Mouse (Mus musculus) embryonic facial prominence, embryonic 15.5 days (tissue): ENCODE data around the gene Tspan14. TPM values are rescaled to one million over a fixed set of nuclear protein-coding genes. Genes with fewer than 3 reads are reported as not detected.

Experiments
- ATAC-seq: fragments of 200-750 bp; cut with Nextera tagmentation; 2 replicates; pipeline ENCODE4 v1.8.0; 2017; ENCODE audit warnings: low read depth, moderate TSS enrichment; ENCODE audit not compliant: insufficient number of reproducible peaks, low FRiP score, low TSS enrichment
- H3K27ac ChIP-seq: fragments of 300-500 bp; sonication (generic); replicated peaks from 2 replicates; pipeline ENCODE4 v1.5.1; 2015; ENCODE audit warnings: mild to moderate bottlenecking, inconsistent platforms
- H3K27me3 ChIP-seq: fragments of 300-500 bp; sonication (generic); 2 replicates; pipeline ENCODE4 v1.6.1; 2015; ENCODE audit warnings: inconsistent platforms
- H3K36me3 ChIP-seq: fragments of 300-500 bp; sonication (generic); 2 replicates; pipeline ENCODE4 v1.6.1; 2015; ENCODE audit warnings: mild to moderate bottlenecking, inconsistent platforms
- H3K4me1 ChIP-seq: fragments of 300-500 bp; sonication (generic); 2 replicates; pipeline ENCODE4 v1.6.1; 2015; ENCODE audit warnings: inconsistent platforms
- H3K4me2 ChIP-seq: fragments of 300-500 bp; sonication (generic); replicated peaks from 2 replicates; pipeline ENCODE4 v1.6.1; 2015; ENCODE audit warnings: mild to moderate bottlenecking, inconsistent platforms
- H3K4me3 ChIP-seq: fragments of 300-500 bp; sonication (generic); replicated peaks from 2 replicates; pipeline ENCODE4 v1.5.1; 2015; ENCODE audit warnings: mild to moderate bottlenecking, inconsistent platforms
- H3K9ac ChIP-seq: fragments of 300-500 bp; sonication (generic); 2 replicates; pipeline ENCODE4 v1.6.1; 2015; ENCODE audit warnings: inconsistent platforms
- H3K9me3 ChIP-seq: fragments of 300-500 bp; sonication (generic); replicated peaks from 2 replicates; pipeline ENCODE4 v1.6.1; 2016; ENCODE audit warnings: inconsistent platforms
- WGBS: fragments of 180-500 bp; shearing (Covaris S2); methylation state at CpG from one replicate; pipeline ENCODE4 v1.1.7; 2015; 5-methylcytosine and 5-hydroxymethylcytosine counted together
- polyA plus RNA-seq: library from polyadenylated mRNA; unstranded; fragments of >200 nt; fragmentation: Nextera tagmentation; extraction: Ambion mirVana; gene quantifications from 2 replicates; pipeline ENCODE4 v1.2.1, GENCODE M21; 2015

Gene Tspan14
- polyA plus RNA-seq, 1 experiment from 2014 or later = 86.6 TPM

GRCm38 (mm10) chr14:41004201-41005141 lies 37.9 kb upstream of the Tspan14 start:
- H3K4me2 ChIP-seq = peak overlapping the region; percentile 39
- peak overlapping the region; percentile 4; the same call in 1 of the 2 replicates for H3K4me3 ChIP-seq
- H3K27me3 ChIP-seq = no peaks in the 10 kb centered on the region
- no peak for ATAC-seq
- H3K9ac ChIP-seq = no peak overlapping the region
- H3K36me3 ChIP-seq = peaks cover 11% of the 10 kb centered on the region; the same call in 1 of the 2 replicates
- WGBS = 26% methylated on average over 22 of the region's 22 CpGs
- no peak overlapping the region for H3K27ac ChIP-seq
- no peaks in the 10 kb centered on the region for H3K9me3 ChIP-seq
- peaks cover 41% of the 10 kb centered on the region for H3K4me1 ChIP-seq

DNA sequence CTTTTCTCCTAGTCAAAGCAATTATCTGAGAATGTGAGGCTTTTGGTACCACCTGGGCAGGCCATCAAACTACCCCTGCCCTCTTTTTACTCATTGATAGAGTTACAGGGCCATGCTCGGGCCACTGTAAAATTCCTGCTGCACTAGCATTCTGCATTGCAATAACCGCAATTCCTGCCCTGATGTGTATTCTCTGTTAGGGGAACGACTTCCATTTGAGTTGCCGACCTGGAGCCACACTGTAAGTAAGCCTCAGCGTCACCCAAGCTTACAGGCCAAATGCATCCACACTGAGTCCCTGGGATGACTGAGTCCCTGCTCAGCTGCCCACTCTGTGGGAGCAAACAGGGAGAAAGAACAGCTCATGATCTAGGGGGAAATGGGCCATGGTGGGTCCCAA lies 35.0 kb upstream of the Tspan14 start:
- H3K4me1 ChIP-seq = peaks cover 18% of the 10 kb centered on the region
- no peak overlapping the region for H3K9ac ChIP-seq
- H3K4me3 ChIP-seq = no peak overlapping the region
- no peak overlapping the region for H3K27ac ChIP-seq
- no peak overlapping the region for H3K4me2 ChIP-seq
- H3K27me3 ChIP-seq = no peaks in the 10 kb centered on the region
- 85% methylated on average over 5 of the region's 5 CpGs for WGBS
- H3K36me3 ChIP-seq = peaks cover 30% of the 10 kb centered on the region
- no peak for ATAC-seq
- H3K9me3 ChIP-seq = no peaks in the 10 kb centered on the region

DNA sequence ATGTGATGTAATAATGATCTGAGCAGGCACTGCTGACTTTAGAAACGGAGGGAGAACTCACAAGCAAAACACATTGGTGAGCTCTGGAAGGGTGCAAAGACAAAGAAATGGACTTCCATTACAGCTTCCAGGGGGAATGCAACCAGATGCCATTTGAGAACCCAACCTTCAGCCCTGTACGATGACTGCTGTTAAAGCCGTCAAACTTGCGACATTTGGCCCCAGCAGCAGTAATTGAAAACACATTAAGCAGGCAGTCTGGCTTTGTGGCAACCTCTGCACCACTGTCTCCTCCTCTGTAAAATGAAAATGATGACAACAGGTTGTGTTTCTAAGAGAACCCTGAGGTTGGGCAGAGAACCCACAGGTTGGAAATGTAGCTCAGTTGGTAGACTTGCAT lies 34.2 kb upstream of the Tspan14 start:
- Histone ChIP-seq H3K27ac (no peak overlapping the region), H3K4me2 (no peak overlapping the region), H3K9ac (no peak overlapping the region), H3K4me1 (peaks cover 14% of the 10 kb centered on the region), H3K27me3 (no peaks in the 10 kb centered on the region), H3K36me3 (peaks cover 30% of the 10 kb centered on the region), H3K9me3 (no peaks in the 10 kb centered on the region), H3K4me3 (no peak overlapping the region)
- 33% methylated on average over 4 of the region's 4 CpGs for WGBS
- no peak for ATAC-seq

DNA sequence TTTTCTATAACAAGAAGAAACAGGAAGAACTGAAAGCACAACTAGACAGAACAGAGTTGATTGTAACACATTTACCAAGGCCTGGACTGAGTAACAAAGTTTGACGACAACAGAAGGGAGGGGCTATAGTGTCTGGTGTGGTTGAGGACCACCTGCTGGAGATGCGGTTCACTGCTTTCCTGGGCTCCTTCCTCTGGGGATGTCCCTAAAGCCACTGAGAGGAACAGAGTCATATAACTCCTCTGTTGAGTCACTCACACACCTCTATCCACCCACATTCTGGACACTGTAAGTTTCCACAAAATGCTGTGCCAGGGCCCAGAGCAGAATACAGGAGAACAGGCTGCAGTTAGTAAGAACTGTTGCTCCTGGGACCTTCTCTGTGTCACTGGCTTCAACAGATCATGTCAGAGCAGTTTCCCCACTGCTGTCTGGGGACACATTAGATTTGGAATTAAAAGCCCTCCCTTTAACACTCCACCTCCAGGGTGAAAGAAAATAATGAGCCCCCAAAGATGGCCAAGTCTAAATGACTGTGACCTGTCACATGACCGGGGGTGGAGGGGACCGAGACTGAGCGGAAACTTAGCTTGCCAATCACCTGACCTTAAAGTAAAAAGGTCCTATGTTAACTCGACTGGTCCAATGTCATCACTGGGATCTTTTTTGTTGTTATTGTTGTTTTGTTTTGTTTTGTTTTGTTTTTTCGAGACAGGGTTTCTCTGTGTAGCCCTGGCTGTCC lies 33.5 kb upstream of the Tspan14 start:
- H3K9me3 ChIP-seq = no peaks in the 10 kb centered on the region
- no peaks in the 10 kb centered on the region for H3K27me3 ChIP-seq
- WGBS = 87% methylated on average over 7 of the region's 7 CpGs
- no peak overlapping the region for H3K4me2 ChIP-seq
- ATAC-seq = no peak
- no peak overlapping the region for H3K27ac ChIP-seq
- H3K4me3 ChIP-seq = no peak overlapping the region
- peaks cover 13% of the 10 kb centered on the region for H3K4me1 ChIP-seq
- peaks cover 35% of the 10 kb centered on the region for H3K36me3 ChIP-seq
- H3K9ac ChIP-seq = no peak overlapping the region

- H3K36me3 ChIP-seq = peaks cover 30% of the 10 kb centered on the region
Measured at GRCm38 (mm10) chr14:40996171-40996570, 29.6 kb upstream of the Tspan14 start.

DNA sequence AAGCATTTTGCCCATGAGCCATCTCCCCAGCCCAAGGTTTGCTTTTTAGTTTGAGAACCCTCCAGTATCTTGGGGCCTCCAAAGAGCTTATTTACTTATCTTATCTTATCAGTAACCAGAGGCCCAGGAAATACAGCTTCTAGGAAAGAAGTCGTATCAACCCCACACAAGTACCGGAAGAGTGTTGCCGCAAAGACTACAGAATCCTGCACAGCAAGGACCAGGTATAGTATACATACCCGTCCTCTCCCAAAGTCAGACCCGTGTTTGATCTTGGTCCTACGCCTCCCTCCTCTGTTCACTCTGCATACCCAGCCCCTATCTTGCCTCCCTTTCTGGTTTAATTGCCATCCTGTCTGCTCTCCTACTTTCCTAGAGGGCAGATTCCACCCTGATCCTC lies 25.9 kb upstream of the Tspan14 start:
- Histone ChIP-seq H3K4me1 (no peaks in the 10 kb centered on the region), H3K27me3 (no peaks in the 10 kb centered on the region), H3K4me2 (no peak overlapping the region), H3K36me3 (peaks cover 13% of the 10 kb centered on the region), H3K4me3 (no peak overlapping the region), H3K27ac (no peak overlapping the region), H3K9ac (no peak overlapping the region), H3K9me3 (no peaks in the 10 kb centered on the region)
- 76% methylated on average over 6 of the region's 6 CpGs for WGBS
- no peak for ATAC-seq

More at GRCm38 (mm10) chr14:40996171-40996570, 29.6 kb upstream of the Tspan14 start:
- Histone ChIP-seq H3K9ac (no peak overlapping the region), H3K27ac (no peak overlapping the region), H3K4me2 (no peak overlapping the region), H3K4me1 (no peaks in the 10 kb centered on the region), H3K9me3 (no peaks in the 10 kb centered on the region), H3K4me3 (no peak overlapping the region), H3K27me3 (no peaks in the 10 kb centered on the region)
- ATAC-seq = no peak
- 72% methylated on average over 3 of the region's 3 CpGs for WGBS

GRCm38 (mm10) chr14:40988780-40989179 lies 22.2 kb upstream of the Tspan14 start:
- no peak overlapping the region for H3K4me2 ChIP-seq
- 0 out of 2 replicates have a peak, but pooled peaks cover 4% of the 10 kb centered on the region for H3K4me1 ChIP-seq
- 88% methylated on average over 5 of the region's 5 CpGs for WGBS
- no peak overlapping the region for H3K9ac ChIP-seq
- H3K27ac ChIP-seq = no peak overlapping the region
- no peaks in the 10 kb centered on the region for H3K9me3 ChIP-seq
- no peak for ATAC-seq
- H3K4me3 ChIP-seq = no peak overlapping the region
- H3K27me3 ChIP-seq = no peaks in the 10 kb centered on the region
- H3K36me3 ChIP-seq = no peaks in the 10 kb centered on the region

DNA sequence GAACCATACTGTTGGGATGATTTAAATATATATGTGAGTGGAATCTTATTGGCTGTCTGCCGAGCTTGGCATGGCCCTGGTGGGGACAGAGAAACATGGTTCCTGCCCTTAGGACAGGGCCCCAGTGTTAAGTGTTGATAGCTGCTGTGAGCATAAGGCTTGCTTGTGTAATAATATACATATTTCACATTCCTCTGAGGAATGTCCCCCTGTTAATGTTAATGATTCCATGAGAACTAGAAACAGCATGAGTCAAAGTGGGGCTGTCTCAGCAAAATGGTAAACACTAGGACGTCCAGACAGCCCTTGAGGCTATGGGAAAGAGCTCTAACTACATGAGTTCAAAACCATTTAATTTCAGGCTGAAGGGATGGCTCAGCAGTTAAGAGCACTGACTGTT lies 20.6 kb upstream of the Tspan14 start:
- 50% methylated on average over 2 of the region's 2 CpGs for WGBS
- no peaks in the 10 kb centered on the region for H3K27me3 ChIP-seq
- H3K4me2 ChIP-seq = no peak overlapping the region
- 0 out of 2 replicates have a peak, but pooled peaks cover 4% of the 10 kb centered on the region for H3K4me1 ChIP-seq
- no peak overlapping the region for H3K9ac ChIP-seq
- ATAC-seq = peak; percentile 24; the same call in 1 of the 2 replicates
- H3K36me3 ChIP-seq = no peaks in the 10 kb centered on the region
- no peak overlapping the region for H3K4me3 ChIP-seq
- no peak overlapping the region for H3K27ac ChIP-seq
- H3K9me3 ChIP-seq = no peaks in the 10 kb centered on the region

DNA sequence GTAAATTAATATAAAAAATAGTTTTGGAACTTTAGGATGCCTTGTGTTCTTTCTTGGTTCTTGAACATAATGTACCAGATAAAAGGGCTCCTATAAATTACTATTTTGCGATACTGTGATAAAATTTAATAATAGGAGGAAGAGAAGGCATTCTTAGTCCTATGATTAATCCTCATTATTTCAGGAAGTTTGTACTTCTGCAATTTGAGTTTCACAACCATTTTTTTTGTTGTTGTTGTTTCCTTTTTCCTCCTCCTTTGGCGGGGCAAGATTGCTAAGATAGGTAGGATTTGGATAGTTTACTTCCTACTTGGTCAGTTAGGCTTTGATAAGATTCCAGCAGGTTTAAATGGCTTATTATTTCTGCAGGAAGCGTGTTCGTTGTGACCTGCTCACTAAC lies 19.0 kb upstream of the Tspan14 start:
- Histone ChIP-seq H3K9ac (no peak overlapping the region), H3K27ac (no peak overlapping the region), H3K9me3 (no peaks in the 10 kb centered on the region), H3K27me3 (no peaks in the 10 kb centered on the region), H3K36me3 (no peaks in the 10 kb centered on the region), H3K4me3 (no peak overlapping the region), H3K4me2 (no peak overlapping the region), H3K4me1 (0 out of 2 replicates have a peak, but pooled peaks cover 4% of the 10 kb centered on the region)
- no peak for ATAC-seq
- WGBS = 83% methylated on average over 4 of the region's 4 CpGs

DNA sequence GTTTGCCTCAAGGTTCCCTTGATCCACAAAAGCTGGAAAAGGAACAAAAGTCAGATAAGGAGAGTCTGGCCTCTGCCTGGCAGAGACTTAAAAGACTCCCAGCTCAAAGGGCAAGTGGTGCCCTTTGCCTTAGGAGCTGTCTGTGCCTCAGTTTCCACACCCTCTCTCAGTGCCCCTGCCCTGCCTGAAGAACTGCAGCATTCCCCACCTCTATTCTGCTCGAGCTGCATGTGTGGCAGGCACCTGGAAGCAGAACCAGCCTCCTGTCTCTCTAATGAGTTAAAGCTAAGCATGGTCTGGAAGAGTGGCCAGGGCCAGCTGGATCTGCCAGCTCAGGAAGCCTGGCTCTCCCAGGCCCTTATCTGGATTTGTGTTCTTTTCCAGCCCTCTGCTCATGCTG lies 13.1 kb upstream of the Tspan14 start:
- Histone ChIP-seq H3K4me2 (no peak overlapping the region), H3K9me3 (no peaks in the 10 kb centered on the region), H3K9ac (no peak overlapping the region), H3K27me3 (no peaks in the 10 kb centered on the region), H3K4me1 (peaks cover 12% of the 10 kb centered on the region; the same call in 1 of the 2 replicates), H3K36me3 (no peaks in the 10 kb centered on the region), H3K27ac (peak overlapping the region; percentile 49), H3K4me3 (no peak overlapping the region)
- WGBS = 26% methylated on average over 1 of the region's 1 CpGs
- no peak for ATAC-seq

- ATAC-seq = peak; percentile 83
- Histone ChIP-seq H3K36me3 (no peaks in the 10 kb centered on the region), H3K4me1 (peaks cover 8% of the 10 kb centered on the region; the same call in 1 of the 2 replicates), H3K9ac (no peak overlapping the region), H3K4me2 (no peak overlapping the region), H3K27ac (no peak overlapping the region), H3K4me3 (no peak overlapping the region), H3K27me3 (no peaks in the 10 kb centered on the region), H3K9me3 (no peaks in the 10 kb centered on the region)
- 52% methylated on average over 4 of the region's 4 CpGs for WGBS
Measured at GRCm38 (mm10) chr14:40979002-40979401, 12.4 kb upstream of the Tspan14 start.
